Mouse (Mus musculus) testis, adult 2 months (tissue): Measurements from ENCODE around the gene Ace3. TPM values are rescaled to one million over a fixed set of nuclear protein-coding genes. Genes with fewer than 3 reads are reported as not detected.

Experiments
- H3K27ac ChIP-seq: fragments of 200-500 bp; 2 replicates; pipeline ENCODE4 v1.5.1; 2012; ENCODE audit warnings: low read depth, low read length; ENCODE audit not compliant: control insufficient read depth, insufficient read depth
- H3K27me3 ChIP-seq: fragments of 200-500 bp; 2 replicates; pipeline ENCODE4 v1.6.1; 2012; ENCODE audit warnings: mild to moderate bottlenecking, low read length, moderate library complexity; ENCODE audit not compliant: control insufficient read depth, insufficient read depth
- H3K36me3 ChIP-seq: fragments of 200-500 bp; 2 replicates; pipeline ENCODE4 v1.6.1; 2012; ENCODE audit warnings: mild to moderate bottlenecking, low read length; ENCODE audit not compliant: control insufficient read depth, insufficient read depth
- H3K4me1 ChIP-seq: fragments of 200-500 bp; 2 replicates; pipeline ENCODE4 v1.6.1; 2012; ENCODE audit warnings: low read length; ENCODE audit not compliant: control insufficient read depth, insufficient read depth
- H3K4me3 ChIP-seq: fragments of 200-500 bp; 2 replicates; pipeline ENCODE4 v1.5.1; 2012; ENCODE audit warnings: low read depth, mild to moderate bottlenecking, low read length, moderate library complexity, mixed read lengths; ENCODE audit not compliant: control insufficient read depth
- CTCF ChIP-seq: fragments of 200-500 bp; IDR thresholded peaks from 2 replicates; pipeline ENCODE4 v1.5.1; 2012; ENCODE audit warnings: low read depth, mild to moderate bottlenecking, inconsistent platforms, low read length, moderate library complexity; ENCODE audit not compliant: control insufficient read depth, insufficient read depth, insufficient replicate concordance
- POLR2A ChIP-seq: fragments of 200-500 bp; IDR thresholded peaks from 2 replicates; pipeline ENCODE4 v1.6.1; 2012; ENCODE audit warnings: low read depth, mild to moderate bottlenecking, inconsistent platforms, low read length, moderate library complexity; ENCODE audit not compliant: control insufficient read depth
- polyA plus RNA-seq: library from polyadenylated mRNA; depleted of rRNA; stranded (reverse); fragments of >200 nt; gene quantifications from 2 replicates; pipeline ENCODE4 v1.2.3, GENCODE M21; 2012; rRNA removed

Ace3 gene
- polyA plus RNA-seq, 1 experiment = 82.6 TPM

DNA sequence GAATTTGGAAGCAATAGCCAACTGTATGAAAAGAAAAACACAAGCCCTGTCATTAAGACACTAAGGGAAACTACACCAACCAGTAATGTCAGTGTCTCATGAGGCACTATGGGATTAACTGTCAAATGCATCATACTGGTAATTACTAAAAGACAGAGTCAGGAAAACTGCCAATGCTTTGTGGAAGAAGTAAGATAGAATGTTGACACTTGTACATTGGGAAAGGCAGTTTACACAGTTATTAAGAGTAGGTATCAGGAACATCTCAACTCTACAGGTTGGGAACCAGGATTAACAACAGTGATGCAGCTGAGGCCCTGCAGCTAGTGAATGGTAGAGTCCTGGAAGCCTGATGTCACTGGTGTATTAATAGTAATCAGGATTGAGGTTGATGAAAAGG lies 49.9 kb downstream of the Ace3 start:
- no peaks in the 10 kb centered on the region for H3K27me3 ChIP-seq
- H3K27ac ChIP-seq = no peak overlapping the region
- no peak for TF ChIP-seq CTCF
- no peak for TF ChIP-seq POLR2A
- peaks cover 3% of the 10 kb centered on the region for H3K36me3 ChIP-seq
- H3K4me1 ChIP-seq = no peaks in the 10 kb centered on the region; the same call in 1 of the 2 replicates
- H3K4me3 ChIP-seq = no peak overlapping the region

GRCm38 (mm10) chr11:106045256-106045655 lies 50.8 kb downstream of the Ace3 start:
- H3K4me1 ChIP-seq = no peaks in the 10 kb centered on the region; the same call in 1 of the 2 replicates
- peaks cover 3% of the 10 kb centered on the region for H3K36me3 ChIP-seq
- H3K4me3 ChIP-seq = no peak overlapping the region
- H3K27ac ChIP-seq = no peak overlapping the region
- no peaks in the 10 kb centered on the region for H3K27me3 ChIP-seq
- TF ChIP-seq POLR2A (no peak), CTCF (no peak)

DNA sequence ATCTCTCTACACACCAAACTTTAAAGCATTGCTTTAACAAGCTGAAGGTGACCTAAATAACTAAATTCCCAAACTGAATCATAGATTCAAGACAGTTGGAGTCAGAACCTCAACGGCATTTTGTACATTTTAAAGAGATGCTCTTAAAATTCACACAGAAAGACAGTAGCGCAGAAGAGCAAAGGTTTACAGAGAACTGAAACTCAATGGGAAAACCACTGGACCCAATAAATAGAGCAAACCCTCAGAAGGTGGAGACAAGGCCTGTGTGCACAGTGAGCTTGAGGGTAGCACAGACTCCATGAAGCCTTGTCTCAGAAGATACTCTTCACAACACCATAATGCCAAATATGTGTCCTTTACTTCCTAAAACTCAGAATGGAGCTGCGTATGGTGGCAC lies 51.3 kb downstream of the Ace3 start:
- peaks cover 3% of the 10 kb centered on the region for H3K36me3 ChIP-seq

DNA sequence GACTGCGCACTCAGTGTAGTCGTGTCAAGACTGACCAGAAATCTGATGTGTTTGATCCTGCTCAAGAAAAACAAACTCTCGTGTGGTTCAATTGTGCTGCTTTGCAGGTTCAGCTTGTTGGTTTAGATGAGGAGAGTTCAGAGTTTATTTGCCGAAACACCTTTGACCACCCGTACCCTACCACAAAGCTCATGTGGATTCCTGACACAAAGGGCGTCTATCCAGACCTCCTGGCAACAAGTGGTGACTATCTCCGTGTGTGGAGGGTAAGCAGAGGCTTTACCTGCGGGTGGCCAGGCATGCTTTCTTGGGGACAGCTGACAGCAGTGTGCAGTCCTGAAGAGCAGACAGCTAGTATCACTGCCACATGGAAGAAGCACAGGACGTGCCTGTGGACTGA lies 52.1 kb downstream of the Ace3 start:
- peaks cover 3% of the 10 kb centered on the region for H3K36me3 ChIP-seq
- TF ChIP-seq POLR2A (no peak), CTCF (no peak)
- no peaks in the 10 kb centered on the region; the same call in 1 of the 2 replicates for H3K4me1 ChIP-seq
- no peak overlapping the region for H3K27ac ChIP-seq
- no peaks in the 10 kb centered on the region for H3K27me3 ChIP-seq
- H3K4me3 ChIP-seq = no peak overlapping the region

More for the DNA sequence above, 51.3 kb downstream of the Ace3 start:
- TF ChIP-seq POLR2A (no peak), CTCF (no peak)
- H3K4me1 ChIP-seq = no peaks in the 10 kb centered on the region; the same call in 1 of the 2 replicates
- no peak overlapping the region for H3K4me3 ChIP-seq
- no peaks in the 10 kb centered on the region for H3K27me3 ChIP-seq
- no peak overlapping the region for H3K27ac ChIP-seq

DNA sequence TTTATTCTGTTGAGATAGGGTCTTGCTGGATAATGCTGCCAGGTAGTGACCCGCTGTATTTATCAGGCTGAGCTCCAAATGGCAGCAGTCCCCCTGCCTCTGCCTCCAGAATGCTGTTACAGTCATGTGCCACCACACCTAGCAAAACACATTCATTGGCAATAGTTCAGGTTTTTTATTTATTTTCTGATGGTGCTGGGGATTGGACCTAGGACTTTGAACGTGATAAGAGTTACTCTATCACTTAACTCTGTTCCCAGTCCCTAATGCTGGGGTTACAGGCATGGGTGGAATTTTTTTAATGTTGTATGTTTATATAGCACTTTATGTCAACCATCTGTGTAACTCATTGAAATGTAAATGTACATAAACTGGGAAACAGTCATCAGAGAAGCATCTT lies 59.4 kb downstream of the Ace3 start:
- Histone ChIP-seq H3K27ac (no peak overlapping the region), H3K36me3 (peaks cover 4% of the 10 kb centered on the region), H3K4me1 (no peaks in the 10 kb centered on the region), H3K4me3 (no peak overlapping the region), H3K27me3 (no peaks in the 10 kb centered on the region)
- TF ChIP-seq CTCF (no peak), POLR2A (no peak)

GRCm38 (mm10) chr11:106054600-106054999 lies 60.1 kb downstream of the Ace3 start:
- TF ChIP-seq POLR2A = no peak
- no peak for TF ChIP-seq CTCF
- Histone ChIP-seq H3K27ac (no peak overlapping the region), H3K36me3 (peaks cover 6% of the 10 kb centered on the region), H3K4me3 (no peak overlapping the region), H3K27me3 (no peaks in the 10 kb centered on the region), H3K4me1 (no peaks in the 10 kb centered on the region)

Other genes with a start within 250 kb of the Ace3 start
- gene Cyb561, start 41.3 kb upstream of the Ace3 start, polyA plus RNA-seq = 21.8 and 36.1 TPM in 2 replicates
- 389 and 421 TPM in 2 replicates for gene Ace, start 26.7 kb upstream of the Ace3 start, polyA plus RNA-seq
- 0.41 and 0.46 TPM in 2 replicates for gene Kcnh6, start 13.4 kb downstream of the Ace3 start, polyA plus RNA-seq
- gene Dcaf7, start 42.2 kb downstream of the Ace3 start, polyA plus RNA-seq = 65.9 and 66.7 TPM in 2 replicates
- gene Taco1, start 71.4 kb downstream of the Ace3 start, polyA plus RNA-seq = 3.5 and 4.3 TPM in 2 replicates
- gene Map3k3, start 89.9 kb downstream of the Ace3 start, polyA plus RNA-seq = 10.5 and 11.3 TPM in 2 replicates
- 124 and 142 TPM in 2 replicates for gene Gm10840, start 166.2 kb downstream of the Ace3 start, polyA plus RNA-seq
- 1,077 and 1,168 TPM in 2 replicates for gene Limd2, start 166.2 kb downstream of the Ace3 start, polyA plus RNA-seq
- gene Strada, start 207.5 kb downstream of the Ace3 start, polyA plus RNA-seq = 153 and 157 TPM in 2 replicates
- gene Ccdc47, start 221.7 kb downstream of the Ace3 start, polyA plus RNA-seq = 8.2 and 11.0 TPM in 2 replicates
- 12.0 and 13.2 TPM in 2 replicates for gene Ddx42, start 222.3 kb downstream of the Ace3 start, polyA plus RNA-seq